Mouse (Mus musculus): ENCODE measurements at regions not wholly inside any gene's neighbourhood (a gene's known extent, or its start where the extent isn't known, plus 50 kb on each side); places are given as distances from the start of the nearest gene placed in this dataset.
"Not testable (repeated sequence)": the region's sequence is repeated elsewhere in the genome, so short reads cannot be mapped to it uniquely, and the experiment has no call there.

DNA sequence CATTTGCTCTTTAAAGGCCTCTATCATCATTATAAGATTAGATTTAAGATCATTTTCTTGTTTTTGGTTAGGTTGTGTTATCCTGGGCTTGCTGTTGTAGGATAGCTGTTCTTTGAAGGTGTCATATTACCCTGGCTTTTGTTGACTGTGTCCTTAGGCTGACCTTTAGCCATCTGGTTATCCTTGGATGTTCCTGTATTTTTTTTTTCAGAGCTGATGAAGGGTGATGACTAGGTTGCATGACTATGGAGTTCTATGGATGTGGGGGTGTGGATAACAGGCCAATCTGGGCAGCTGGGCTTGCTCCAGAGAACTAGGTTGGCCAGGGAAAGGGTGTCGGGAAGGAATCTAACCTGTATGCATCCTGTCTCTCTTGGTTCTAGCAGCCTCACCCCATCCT lies 74.2 kb downstream of the Dmrta1 start:
- H3K9ac ChIP-seq (replicated peaks; ENCODE audit: low read depth, low read length) = no peak overlapping the region
- H3K4me1 ChIP-seq (replicated peaks; ENCODE audit: control insufficient read depth, insufficient read depth, low read length) = no peaks in the 10 kb centered on the region
- no peak overlapping the region for H3K27ac ChIP-seq (ENCODE audit: low read length)
- WGBS = 79% methylated on average over 1 of the region's 1 CpGs
- H3K4me2 ChIP-seq (ENCODE audit: low read length) = no peak overlapping the region
- no peak for ATAC-seq
- H3K9me3 ChIP-seq (ENCODE audit: control insufficient read depth, low read length) = no peaks in the 10 kb centered on the region
- no peaks in the 10 kb centered on the region for H3K36me3 ChIP-seq (ENCODE audit: control insufficient read depth, insufficient read depth)
- no peaks in the 10 kb centered on the region for H3K27me3 ChIP-seq (replicated peaks; ENCODE audit: control insufficient read depth, insufficient read depth, low read length)
- H3K4me3 ChIP-seq (replicated peaks; ENCODE audit: low read length) = no peak overlapping the region

DNA sequence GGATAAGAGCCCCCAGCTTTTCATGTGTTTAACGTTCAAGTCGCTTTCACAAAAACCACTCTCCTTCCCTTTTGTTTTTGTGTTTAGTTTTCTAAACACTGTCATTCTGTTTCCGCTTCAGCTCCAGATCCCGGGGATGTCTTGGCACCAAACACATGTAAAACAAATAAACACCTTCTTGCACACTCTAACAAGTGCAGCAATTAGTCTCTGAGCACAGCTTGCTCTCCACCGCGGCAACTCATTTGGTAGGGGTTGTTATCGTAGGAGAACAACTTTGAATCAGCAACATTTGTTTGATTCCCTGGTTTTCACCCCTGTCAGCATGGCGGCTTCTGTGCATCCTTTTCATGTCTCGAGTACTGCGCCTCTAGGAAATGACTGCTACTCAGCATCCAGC lies 97.0 kb downstream of the Dmrta1 start:
- Histone ChIP-seq H3K4me2 (ENCODE audit: low read length) (peak overlapping the region; percentile 5), H3K9me3 (ENCODE audit: control insufficient read depth, low read length) (no peaks in the 10 kb centered on the region), H3K4me3 (replicated peaks; ENCODE audit: low read length) (no peak overlapping the region), H3K36me3 (ENCODE audit: control insufficient read depth, insufficient read depth) (no peaks in the 10 kb centered on the region), H3K4me1 (replicated peaks; ENCODE audit: control insufficient read depth, insufficient read depth, low read length) (peaks cover 4% of the 10 kb centered on the region; the same call in 1 of the 2 replicates), H3K9ac (replicated peaks; ENCODE audit: low read depth, low read length) (no peak overlapping the region), H3K27ac (ENCODE audit: low read length) (no peak overlapping the region), H3K27me3 (replicated peaks; ENCODE audit: control insufficient read depth, insufficient read depth, low read length) (no peaks in the 10 kb centered on the region; the same call in 1 of the 2 replicates)
- WGBS = 24% methylated on average over 10 of the region's 10 CpGs
- ATAC-seq = peak; percentile 96

DNA sequence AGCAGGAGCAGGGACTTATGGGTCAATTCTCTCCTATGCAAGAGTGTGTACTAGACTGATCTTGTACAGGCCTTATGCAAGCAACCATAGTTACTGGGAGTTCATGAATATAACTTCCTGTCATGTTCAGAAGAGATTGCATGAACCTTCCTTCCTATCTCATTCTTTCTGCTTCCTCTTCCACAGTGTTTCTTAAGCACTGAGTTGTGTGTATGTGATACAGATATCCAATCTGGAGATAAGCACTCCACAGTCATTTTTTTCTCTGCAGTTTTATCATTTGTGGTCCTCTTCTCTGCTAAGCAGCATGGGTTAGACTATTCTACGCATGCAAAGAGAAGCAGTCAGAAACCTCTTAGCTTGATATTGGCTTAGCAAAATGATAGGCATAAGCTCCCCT lies 102.3 kb downstream of the Dmrta1 start:
- H3K4me2 ChIP-seq (ENCODE audit: low read length) = no peak overlapping the region
- H3K36me3 ChIP-seq (ENCODE audit: control insufficient read depth, insufficient read depth) = no peaks in the 10 kb centered on the region
- no peak overlapping the region for H3K9ac ChIP-seq (replicated peaks; ENCODE audit: low read depth, low read length)
- 92% methylated on average over 1 of the region's 1 CpGs for WGBS
- H3K27me3 ChIP-seq (replicated peaks; ENCODE audit: control insufficient read depth, insufficient read depth, low read length) = no peaks in the 10 kb centered on the region
- no peak for ATAC-seq
- peaks cover under 1% of the 10 kb centered on the region; the same call in 1 of the 2 replicates for H3K4me1 ChIP-seq (replicated peaks; ENCODE audit: control insufficient read depth, insufficient read depth, low read length)
- H3K9me3 ChIP-seq (ENCODE audit: control insufficient read depth, low read length) = no peaks in the 10 kb centered on the region
- H3K4me3 ChIP-seq (replicated peaks; ENCODE audit: low read length) = no peak overlapping the region
- H3K27ac ChIP-seq (ENCODE audit: low read length) = no peak overlapping the region

DNA sequence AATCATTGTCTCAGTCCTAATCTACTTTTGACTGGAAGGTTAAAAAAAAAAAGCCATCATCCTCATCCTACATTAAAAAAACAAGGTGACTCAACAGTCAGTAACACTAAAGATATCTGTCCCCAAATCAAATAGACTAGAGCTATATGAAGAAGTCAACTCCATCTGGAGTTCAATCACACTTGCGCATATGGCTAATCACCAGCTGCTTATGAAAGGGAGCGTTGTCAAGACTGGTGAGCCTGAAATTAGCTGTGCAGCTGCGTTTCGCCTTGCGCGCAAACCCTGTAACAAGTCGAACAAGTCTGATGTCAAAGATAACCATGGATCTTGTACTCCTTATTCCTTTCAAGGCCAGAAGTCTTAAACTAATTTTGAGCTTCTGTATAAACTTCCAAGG lies 137.6 kb downstream of the Dmrta1 start:
- Histone ChIP-seq H3K4me3 (replicated peaks; ENCODE audit: low read length) (no peak overlapping the region), H3K36me3 (ENCODE audit: control insufficient read depth, insufficient read depth) (no peaks in the 10 kb centered on the region), H3K4me1 (replicated peaks; ENCODE audit: control insufficient read depth, insufficient read depth, low read length) (no peaks in the 10 kb centered on the region), H3K9ac (replicated peaks; ENCODE audit: low read depth, low read length) (no peak overlapping the region), H3K27ac (ENCODE audit: low read length) (no peak overlapping the region), H3K27me3 (replicated peaks; ENCODE audit: control insufficient read depth, insufficient read depth, low read length) (no peaks in the 10 kb centered on the region), H3K9me3 (ENCODE audit: control insufficient read depth, low read length) (no peaks in the 10 kb centered on the region), H3K4me2 (ENCODE audit: low read length) (no peak overlapping the region)
- ATAC-seq = no peak
- WGBS = 84% methylated on average over 7 of the region's 7 CpGs

DNA sequence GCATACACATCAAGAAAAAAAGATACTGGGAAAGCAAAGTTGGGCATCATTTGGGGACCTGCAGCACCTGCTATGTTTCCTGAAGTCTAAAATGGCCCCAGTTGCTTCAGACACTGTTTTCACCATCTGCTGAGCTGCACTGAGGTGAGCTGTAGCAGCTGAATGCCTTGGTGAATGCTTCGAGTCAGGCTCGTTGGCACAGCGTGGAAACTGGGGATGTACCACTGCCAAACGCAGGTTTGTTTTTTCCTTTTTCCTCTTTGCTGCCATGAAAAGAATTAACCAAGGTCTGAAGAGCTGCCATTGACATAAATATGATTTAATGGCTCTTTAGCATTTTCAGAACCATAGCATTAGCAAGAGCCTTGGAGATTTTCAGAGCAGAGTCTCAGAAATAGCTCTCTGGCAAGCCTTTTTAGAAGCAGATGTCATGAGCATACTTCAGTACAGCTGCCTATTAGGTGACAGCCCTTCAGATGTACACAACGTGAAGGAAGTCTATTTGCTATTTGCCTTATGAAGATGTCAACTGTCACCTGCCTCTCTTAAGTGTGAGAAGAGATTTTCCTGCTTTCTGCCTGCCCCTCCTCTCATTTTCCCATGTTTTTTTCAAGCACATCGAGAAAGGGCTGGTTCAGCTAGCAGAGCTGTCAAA lies 155.4 kb downstream of the Dmrta1 start:
- 0 out of 2 replicates have a peak, but pooled peaks cover 3% of the 10 kb centered on the region for H3K4me1 ChIP-seq (replicated peaks; ENCODE audit: control insufficient read depth, insufficient read depth, low read length)
- H3K36me3 ChIP-seq (ENCODE audit: control insufficient read depth, insufficient read depth) = no peaks in the 10 kb centered on the region
- H3K9me3 ChIP-seq (ENCODE audit: control insufficient read depth, low read length) = no peaks in the 10 kb centered on the region
- H3K4me3 ChIP-seq (replicated peaks; ENCODE audit: low read length) = no peak overlapping the region
- H3K27ac ChIP-seq (ENCODE audit: low read length) = no peak overlapping the region
- peak; percentile 57; the same call in 1 of the 2 replicates for ATAC-seq
- H3K4me2 ChIP-seq (ENCODE audit: low read length) = no peak overlapping the region
- no peaks in the 10 kb centered on the region for H3K27me3 ChIP-seq (replicated peaks; ENCODE audit: control insufficient read depth, insufficient read depth, low read length)
- WGBS = 42% methylated on average over 6 of the region's 6 CpGs
- H3K9ac ChIP-seq (replicated peaks; ENCODE audit: low read depth, low read length) = no peak overlapping the region

DNA sequence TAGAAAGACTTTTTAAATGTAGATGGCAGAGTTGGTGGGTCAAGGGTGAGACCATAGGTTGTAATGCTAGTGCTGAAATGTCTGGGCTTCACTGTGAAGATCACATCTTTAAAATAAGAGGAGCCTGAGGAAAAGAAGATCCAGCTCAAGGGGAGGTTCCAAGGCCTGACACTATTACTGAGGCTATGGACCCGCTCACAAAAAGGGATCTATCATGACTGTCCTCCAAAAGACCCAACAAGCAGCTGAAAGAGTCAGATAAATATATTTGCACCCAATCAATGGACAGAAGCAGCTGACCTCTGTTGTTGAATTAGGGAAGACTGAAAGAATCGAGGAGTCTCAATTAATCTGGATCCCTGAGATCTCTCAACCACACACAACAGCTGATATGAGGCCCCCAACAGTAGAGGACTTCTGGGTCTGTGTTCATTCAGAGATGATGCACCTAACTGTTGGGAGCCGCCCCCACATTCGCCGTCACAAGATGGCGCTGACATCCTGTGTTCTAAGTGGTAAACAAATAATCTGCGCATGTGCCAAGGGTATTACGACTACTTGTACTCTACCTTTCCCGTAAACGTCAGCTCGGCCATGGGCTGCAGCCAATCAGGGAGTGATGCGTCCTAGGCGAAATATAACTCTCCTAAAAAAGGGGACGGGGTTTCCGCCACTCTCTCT lies 196.3 kb downstream of the Dmrta1 start:
- not testable (repeated sequence) for H3K9ac ChIP-seq (replicated peaks; ENCODE audit: low read depth, low read length); H3K27me3 ChIP-seq (replicated peaks; ENCODE audit: control insufficient read depth, insufficient read depth, low read length); H3K27ac ChIP-seq (ENCODE audit: low read length); H3K4me1 ChIP-seq (replicated peaks; ENCODE audit: control insufficient read depth, insufficient read depth, low read length); H3K4me3 ChIP-seq (replicated peaks; ENCODE audit: low read length); H3K9me3 ChIP-seq (ENCODE audit: control insufficient read depth, low read length); H3K36me3 ChIP-seq (ENCODE audit: control insufficient read depth, insufficient read depth)
- ATAC-seq = peak; percentile 83
- WGBS = 31% methylated on average over 6 of the region's 15 CpGs
- H3K4me2 ChIP-seq (ENCODE audit: low read length) = 0 out of 2 replicates have a peak overlapping the region, but pooled peaks have one; percentile 2

DNA sequence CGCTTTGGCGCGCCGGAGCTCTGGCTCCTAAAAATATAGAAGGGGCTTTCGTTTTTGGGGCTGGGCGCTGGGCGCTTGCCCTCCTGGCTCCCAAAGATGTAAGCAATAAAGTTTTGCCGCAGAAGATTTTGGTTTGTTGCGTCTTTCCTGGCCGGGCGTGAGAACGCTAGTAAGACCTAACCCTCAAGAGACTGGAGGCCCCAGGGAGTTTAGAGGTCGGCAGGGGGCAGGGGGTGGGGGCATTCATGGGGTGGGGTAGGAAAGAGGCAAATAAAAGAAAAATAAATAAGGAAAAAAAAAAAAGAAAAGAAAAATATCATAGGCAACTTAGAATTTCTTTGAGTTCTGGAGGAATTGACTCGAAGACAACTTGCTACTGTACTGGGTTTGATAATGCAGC lies 196.9 kb downstream of the Dmrta1 start:
- H3K36me3 ChIP-seq (ENCODE audit: control insufficient read depth, insufficient read depth); H3K27ac ChIP-seq (ENCODE audit: low read length); H3K9me3 ChIP-seq (ENCODE audit: control insufficient read depth, low read length); H3K27me3 ChIP-seq (replicated peaks; ENCODE audit: control insufficient read depth, insufficient read depth, low read length); H3K4me1 ChIP-seq (replicated peaks; ENCODE audit: control insufficient read depth, insufficient read depth, low read length): not testable (repeated sequence)
- 21% methylated on average over 7 of the region's 14 CpGs for WGBS
- Histone ChIP-seq H3K4me3 (replicated peaks; ENCODE audit: low read length) (peak overlapping the region; percentile 37), H3K9ac (replicated peaks; ENCODE audit: low read depth, low read length) (0 out of 2 replicates have a peak overlapping the region, but pooled peaks have one; percentile 32), H3K4me2 (ENCODE audit: low read length) (peak overlapping the region; percentile 51)
- peak; percentile 45; the same call in 1 of the 2 replicates for ATAC-seq

DNA sequence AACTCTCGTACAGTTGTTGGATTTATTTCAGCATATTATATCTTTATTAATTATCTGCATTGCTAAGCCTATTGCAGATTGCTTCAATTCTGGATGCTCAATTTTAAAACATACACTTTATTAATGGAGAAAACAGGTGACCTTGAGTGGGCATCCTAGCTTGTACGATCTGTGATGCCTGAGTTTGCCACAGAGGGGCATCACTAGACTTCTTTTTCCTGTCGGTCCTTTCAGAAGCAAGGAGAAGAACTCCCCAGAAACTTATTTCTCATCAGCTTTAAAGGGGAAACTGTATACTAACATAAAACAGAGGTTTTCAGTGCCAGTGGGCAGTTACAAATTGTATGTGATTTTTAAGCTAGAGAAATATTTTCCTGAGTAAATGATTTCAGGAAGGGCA lies 201.8 kb downstream of the Dmrta1 start:
- no peak overlapping the region for H3K9ac ChIP-seq (replicated peaks; ENCODE audit: low read depth, low read length)
- H3K4me1 ChIP-seq (replicated peaks; ENCODE audit: control insufficient read depth, insufficient read depth, low read length) = no peaks in the 10 kb centered on the region
- no peaks in the 10 kb centered on the region for H3K9me3 ChIP-seq (ENCODE audit: control insufficient read depth, low read length)
- no peak overlapping the region for H3K4me3 ChIP-seq (replicated peaks; ENCODE audit: low read length)
- H3K27me3 ChIP-seq (replicated peaks; ENCODE audit: control insufficient read depth, insufficient read depth, low read length) = no peaks in the 10 kb centered on the region
- no peaks in the 10 kb centered on the region for H3K36me3 ChIP-seq (ENCODE audit: control insufficient read depth, insufficient read depth)
- ATAC-seq = no peak
- no peak overlapping the region for H3K27ac ChIP-seq (ENCODE audit: low read length)
- no peak overlapping the region for H3K4me2 ChIP-seq (ENCODE audit: low read length)
- WGBS = 50% methylated on average over 3 of the region's 3 CpGs

DNA sequence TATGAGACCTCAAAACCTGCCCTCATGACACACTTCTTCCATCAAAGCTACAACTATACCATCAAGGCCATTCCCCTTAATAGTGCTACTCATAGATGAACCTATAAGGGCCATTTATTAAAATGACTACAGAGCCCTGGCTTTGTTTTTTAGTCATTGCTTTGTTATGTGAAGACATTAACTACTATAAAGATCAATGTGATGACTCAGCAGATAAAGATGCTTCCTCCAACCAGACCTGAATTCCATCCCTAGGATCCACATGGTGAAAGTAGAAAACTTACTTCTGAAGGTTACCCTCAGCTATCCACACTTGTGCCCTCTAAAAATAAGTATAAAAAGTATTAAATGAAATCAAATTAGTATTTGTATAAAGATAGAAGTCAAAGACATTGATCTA lies 230.4 kb downstream of the Dmrta1 start:
- no peak for ATAC-seq
- H3K36me3 ChIP-seq (ENCODE audit: control insufficient read depth, insufficient read depth) = no peaks in the 10 kb centered on the region

More for the DNA sequence above, 230.4 kb downstream of the Dmrta1 start:
- Histone ChIP-seq H3K4me1 (replicated peaks; ENCODE audit: control insufficient read depth, insufficient read depth, low read length) (no peaks in the 10 kb centered on the region), H3K4me2 (ENCODE audit: low read length) (no peak overlapping the region), H3K9ac (replicated peaks; ENCODE audit: low read depth, low read length) (no peak overlapping the region), H3K27me3 (replicated peaks; ENCODE audit: control insufficient read depth, insufficient read depth, low read length) (no peaks in the 10 kb centered on the region), H3K27ac (ENCODE audit: low read length) (no peak overlapping the region), H3K4me3 (replicated peaks; ENCODE audit: low read length) (no peak overlapping the region), H3K9me3 (ENCODE audit: control insufficient read depth, low read length) (no peaks in the 10 kb centered on the region)
